Comparison of ENCODE assay signal across 14 mouse cellular contexts in genomic region chr12:113425209-113426070, GRCm38 (mm10).
DNase-seq lines count a peak whose midpoint lies in the region; ATAC-seq and TF ChIP-seq lines count a peak whose summit lies in the region.
"Had no signal": no experiment of that assay in that cellular context is flagged by ENCODE, and none has a peak within 500 bp of the region (broad histone marks: within the 10 kb centered on the region; RNA-seq: fewer than 3 reads in every experiment).

No protein-coding gene starts in this region.

- H3K27ac ChIP-seq in heart, embryonic 12.5 days (ENCODE audit: poor library complexity, severe bottlenecking) = no peak overlapping the region
- H3K27ac ChIP-seq: left cerebral cortex, adult 2 months had no signal

- no peaks in the 10 kb centered on the region for H3K4me1 ChIP-seq in heart, embryonic 12.5 days (replicated peaks)
- no peaks in the 10 kb centered on the region for H3K4me1 ChIP-seq in G1E (ENCODE audit: insufficient read depth, low read depth, low read length)

- intact Hi-C loops in heart, postnatal 10 days (cut with DNase I) = no loop called here

- no peak overlapping the region for H3K4me3 ChIP-seq in heart, embryonic 12.5 days
- H3K4me3 ChIP-seq in G1E (ENCODE audit: low read depth, low read length) = 0 out of 2 replicates have a peak overlapping the region, but pooled peaks have one; percentile 23
- H3K4me3 ChIP-seq: left cerebral cortex, adult 2 months had no signal

- H3K9ac ChIP-seq in heart, embryonic 12.5 days = no peak overlapping the region
- H3K9ac ChIP-seq: lung, embryonic 14.5 days had no signal

- ATAC-seq in heart, embryonic 12.5 days (ENCODE audit: insufficient number of reproducible peaks, low FRiP score) = no peak
- no peak for ATAC-seq in G1E (ENCODE audit: extremely low read depth, insufficient number of reproducible peaks, low FRiP score, poor library complexity, severe bottlenecking)
- ATAC-seq in hematopoietic stem cell, adult 5-6 weeks (replicated peaks in 1 of 2; ENCODE audit: insufficient read depth in 1 of 2, low FRiP score in 2 of 2, low TSS enrichment in 1 of 2, low read depth in 1 of 2, poor library complexity in 2 of 2, severe bottlenecking in 2 of 2) = peak; percentile 7 to 8; a peak in 2 of 4 replicates

- no peak overlapping the region for H3K4me2 ChIP-seq in heart, embryonic 12.5 days
- H3K4me2 ChIP-seq: lung, embryonic 14.5 days had no signal

- H3K36me3 ChIP-seq in heart, embryonic 12.5 days = no peaks in the 10 kb centered on the region
- H3K36me3 ChIP-seq in G1E (replicated peaks) = no peaks in the 10 kb centered on the region

- H3K9me3 ChIP-seq in heart, embryonic 12.5 days (replicated peaks) = no peaks in the 10 kb centered on the region
- peaks cover 58% of the 10 kb centered on the region for H3K9me3 ChIP-seq in G1E (replicated peaks)

- 70% methylated on average over 8 of the region's 8 CpGs for WGBS in heart, embryonic 12.5 days

- H3K27me3 ChIP-seq in heart, embryonic 12.5 days (replicated peaks) = no peaks in the 10 kb centered on the region
- peaks cover 2% of the 10 kb centered on the region; the same call in 1 of the 2 replicates for H3K27me3 ChIP-seq in G1E (ENCODE audit: insufficient read depth, low read length)

- TF ChIP-seq CTCF in G1E (IDR thresholded peaks at IDR 0.05; ENCODE audit: low read depth, low read length) = no peak

- peak; percentile 80 for DNase-seq in heart, adult 11 months
- DNase-seq in G1E (ENCODE audit: low spot score) = no peak
- peak; percentile 24 for DNase-seq in skeletal muscle tissue, adult 2 months (ENCODE audit: low read depth, low spot score)
- no peak for DNase-seq in urinary bladder, postnatal 4 days (ENCODE audit: low spot score in 2 of 2)
- no peak for DNase-seq in Muller cell, postnatal 12 days (ENCODE audit: inconsistent ontology term)
- no peak for DNase-seq in heart, postnatal 10 days
- DNase-seq: adrenal gland, postnatal 10 days; cerebellum, postnatal 10 days; gastrocnemius, postnatal 14 days; heart, postnatal 4 days; lung, embryonic 14.5 days had no signal

Comparison
In these comparisons a context has a peak if more than half of its experiments do, and no peak if none do; other contexts are left out.
1. DNase-seq: peak in heart, adult 11 months (single experiment) and skeletal muscle tissue, adult 2 months (single experiment); none in G1E (single experiment), urinary bladder, postnatal 4 days (0 of 2), Muller cell, postnatal 12 days (single experiment) and heart, postnatal 10 days (0 of 2).
2. ATAC-seq: peak in hematopoietic stem cell, adult 5-6 weeks (2 of 2); none in heart, embryonic 12.5 days (single experiment) and G1E (single experiment).